Mouse (Mus musculus): ENCODE measurements at regions not wholly inside any gene's neighbourhood (a gene's known extent, or its start where the extent isn't known, plus 50 kb on each side); places are given as distances from the start of the nearest gene placed in this dataset.

DNA sequence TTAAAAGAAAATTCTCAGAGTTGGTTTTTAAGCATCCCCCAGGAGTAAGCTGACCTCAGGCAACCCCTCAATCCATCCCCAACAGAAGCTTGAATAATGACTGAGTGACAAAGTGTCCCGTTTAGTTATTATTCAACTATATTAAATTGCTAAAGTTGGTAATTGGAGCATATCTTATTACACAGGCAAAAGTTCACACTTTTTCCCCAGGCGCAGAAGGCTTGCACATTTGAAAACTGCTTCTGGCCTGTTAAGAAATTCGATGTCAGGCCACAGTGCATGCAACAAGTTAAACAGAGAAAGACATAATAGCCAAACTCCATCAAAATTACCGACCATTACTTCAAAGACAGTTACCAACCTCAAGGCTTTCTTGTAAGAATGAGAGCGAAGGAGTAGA is 240.3 kb downstream of the Pik3r1 start:
- 78% methylated on average over 5 of the region's 5 CpGs for WGBS
- TF ChIP-seq CTCF (IDR thresholded peaks at IDR 0.05; ENCODE audit: low read depth) = no peak
- no peaks in the 10 kb centered on the region for H3K27me3 ChIP-seq (ENCODE audit: insufficient read depth, low read length)
- H3K27ac ChIP-seq (ENCODE audit: low read depth) = no peak overlapping the region
- H3K4me3 ChIP-seq (ENCODE audit: low read depth, low read length) = no peak overlapping the region
- DNase-seq (no peak), ATAC-seq (ENCODE audit: insufficient read depth) (no peak)
- H3K9ac ChIP-seq = no peak overlapping the region
- H3K4me2 ChIP-seq = no peak overlapping the region
- H3K4me1 ChIP-seq (ENCODE audit: insufficient read depth) = no peaks in the 10 kb centered on the region
- no peaks in the 10 kb centered on the region for H3K9me3 ChIP-seq (ENCODE audit: low read depth, low read length)
- H3K36me3 ChIP-seq (ENCODE audit: insufficient read depth) = no peaks in the 10 kb centered on the region

GRCm38 (mm10) chr13:101524781-101525180 is 243.2 kb downstream of the Pik3r1 start:
- Histone ChIP-seq H3K4me3 (ENCODE audit: low read depth, low read length) (no peak overlapping the region), H3K9me3 (ENCODE audit: low read depth, low read length) (no peaks in the 10 kb centered on the region), H3K36me3 (ENCODE audit: insufficient read depth) (no peaks in the 10 kb centered on the region), H3K4me2 (no peak overlapping the region), H3K27me3 (ENCODE audit: insufficient read depth, low read length) (no peaks in the 10 kb centered on the region), H3K27ac (ENCODE audit: low read depth) (no peak overlapping the region), H3K4me1 (ENCODE audit: insufficient read depth) (no peaks in the 10 kb centered on the region), H3K9ac (no peak overlapping the region)
- DNase-seq (no peak), ATAC-seq (ENCODE audit: insufficient read depth) (no peak)
- WGBS = 91% methylated on average over 3 of the region's 3 CpGs
- no peak for TF ChIP-seq CTCF (IDR thresholded peaks at IDR 0.05; ENCODE audit: low read depth)

DNA sequence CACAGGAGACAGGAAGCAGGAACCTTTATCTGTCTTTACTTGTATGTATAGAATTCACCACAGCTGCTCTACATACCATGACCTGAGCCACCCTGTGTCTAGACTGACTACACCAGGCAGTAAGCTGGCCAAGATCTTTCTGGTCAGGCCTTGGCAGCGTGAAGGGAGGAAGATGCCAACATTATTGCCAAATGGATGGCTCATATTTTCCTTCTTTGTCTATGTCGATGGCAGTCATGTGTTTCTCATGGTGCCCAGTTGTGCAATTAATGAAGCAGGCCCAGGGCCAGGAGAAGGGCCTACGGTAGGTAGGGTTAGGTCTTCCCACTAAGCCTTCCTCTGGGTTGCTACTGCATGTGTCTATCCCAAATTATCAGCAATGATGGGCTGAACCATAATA is 243.8 kb downstream of the Pik3r1 start:
- TF ChIP-seq CTCF (IDR thresholded peaks at IDR 0.05; ENCODE audit: low read depth) = no peak

GRCm38 (mm10) chr13:101523492-101523891 is 244.5 kb downstream of the Pik3r1 start:
- DNase-seq (no peak), ATAC-seq (ENCODE audit: insufficient read depth) (no peak)
- H3K36me3 ChIP-seq (ENCODE audit: insufficient read depth) = no peaks in the 10 kb centered on the region
- no peak overlapping the region for H3K4me3 ChIP-seq (ENCODE audit: low read depth, low read length)
- no peak overlapping the region for H3K4me2 ChIP-seq
- 74% methylated on average over 3 of the region's 3 CpGs for WGBS
- H3K27me3 ChIP-seq (ENCODE audit: insufficient read depth, low read length) = no peaks in the 10 kb centered on the region
- no peaks in the 10 kb centered on the region for H3K4me1 ChIP-seq (ENCODE audit: insufficient read depth)
- H3K9me3 ChIP-seq (ENCODE audit: low read depth, low read length) = no peaks in the 10 kb centered on the region
- H3K9ac ChIP-seq = no peak overlapping the region
- H3K27ac ChIP-seq (ENCODE audit: low read depth) = no peak overlapping the region
- TF ChIP-seq CTCF (IDR thresholded peaks at IDR 0.05; ENCODE audit: low read depth) = no peak

More for the DNA sequence above, 243.8 kb downstream of the Pik3r1 start:
- WGBS = 85% methylated on average over 3 of the region's 3 CpGs
- Histone ChIP-seq H3K4me1 (ENCODE audit: insufficient read depth) (no peaks in the 10 kb centered on the region), H3K9me3 (ENCODE audit: low read depth, low read length) (no peaks in the 10 kb centered on the region), H3K36me3 (ENCODE audit: insufficient read depth) (no peaks in the 10 kb centered on the region), H3K27ac (ENCODE audit: low read depth) (no peak overlapping the region), H3K4me3 (ENCODE audit: low read depth, low read length) (no peak overlapping the region), H3K4me2 (no peak overlapping the region), H3K9ac (no peak overlapping the region), H3K27me3 (ENCODE audit: insufficient read depth, low read length) (no peaks in the 10 kb centered on the region)
- ATAC-seq (ENCODE audit: insufficient read depth) = no peak
- no peak for DNase-seq

DNA sequence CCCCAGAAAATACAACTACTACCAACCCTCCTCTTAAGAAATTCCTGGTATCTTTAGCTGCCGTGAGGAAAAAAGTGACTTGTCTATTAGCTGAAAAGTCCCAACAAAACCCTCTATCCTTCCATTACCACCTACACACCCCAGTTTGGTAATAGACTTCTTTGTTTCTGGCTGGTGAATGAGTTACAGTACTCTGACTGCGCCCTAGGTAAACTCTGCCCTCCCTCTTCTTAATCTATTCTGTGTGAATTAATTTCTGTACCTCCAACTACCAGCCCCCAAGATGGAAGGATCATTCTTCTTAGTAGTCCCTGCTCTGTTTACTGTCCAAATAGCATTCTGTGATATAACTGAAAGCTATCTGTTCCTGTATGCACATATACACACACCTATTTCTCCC is 245.4 kb downstream of the Pik3r1 start:
- H3K36me3 ChIP-seq (ENCODE audit: insufficient read depth) = no peaks in the 10 kb centered on the region
- no peak for TF ChIP-seq CTCF (IDR thresholded peaks at IDR 0.05; ENCODE audit: low read depth)
- H3K4me3 ChIP-seq (ENCODE audit: low read depth, low read length) = no peak overlapping the region
- DNase-seq = no peak
- ATAC-seq (ENCODE audit: insufficient read depth) = no peak
- H3K9ac ChIP-seq = no peak overlapping the region
- H3K4me1 ChIP-seq (ENCODE audit: insufficient read depth) = no peaks in the 10 kb centered on the region
- no peak overlapping the region for H3K27ac ChIP-seq (ENCODE audit: low read depth)
- 64% methylated on average over 2 of the region's 2 CpGs for WGBS
- H3K4me2 ChIP-seq = no peak overlapping the region
- no peaks in the 10 kb centered on the region for H3K27me3 ChIP-seq (ENCODE audit: insufficient read depth, low read length)
- no peaks in the 10 kb centered on the region for H3K9me3 ChIP-seq (ENCODE audit: low read depth, low read length)

GRCm38 (mm10) chr13:101513354-101513753 is 254.7 kb downstream of the Pik3r1 start:
- DNase-seq = no peak
- WGBS = 46% methylated on average over 3 of the region's 3 CpGs
- Histone ChIP-seq H3K36me3 (ENCODE audit: insufficient read depth) (no peaks in the 10 kb centered on the region), H3K4me3 (ENCODE audit: low read depth, low read length) (no peak overlapping the region), H3K9ac (no peak overlapping the region), H3K9me3 (ENCODE audit: low read depth, low read length) (peaks cover 4% of the 10 kb centered on the region; the same call in 1 of the 2 replicates), H3K4me2 (no peak overlapping the region), H3K4me1 (ENCODE audit: insufficient read depth) (no peaks in the 10 kb centered on the region), H3K27me3 (ENCODE audit: insufficient read depth, low read length) (no peaks in the 10 kb centered on the region), H3K27ac (ENCODE audit: low read depth) (no peak overlapping the region)
- no peak for TF ChIP-seq CTCF (IDR thresholded peaks at IDR 0.05; ENCODE audit: low read depth)
- no peak for ATAC-seq (ENCODE audit: insufficient read depth)

GRCm38 (mm10) chr13:101509946-101510345 is 258.1 kb downstream of the Pik3r1 start:
- no peak overlapping the region for H3K4me2 ChIP-seq
- no peak overlapping the region for H3K9ac ChIP-seq
- DNase-seq (peak; percentile 78), ATAC-seq (ENCODE audit: insufficient read depth) (no peak)
- no peaks in the 10 kb centered on the region for H3K27me3 ChIP-seq (ENCODE audit: insufficient read depth, low read length)
- H3K4me1 ChIP-seq (ENCODE audit: insufficient read depth) = no peaks in the 10 kb centered on the region
- no peak overlapping the region for H3K4me3 ChIP-seq (ENCODE audit: low read depth, low read length)
- no peaks in the 10 kb centered on the region for H3K36me3 ChIP-seq (ENCODE audit: insufficient read depth)
- H3K27ac ChIP-seq (ENCODE audit: low read depth) = no peak overlapping the region
- 56% methylated on average over 1 of the region's 1 CpGs for WGBS
- H3K9me3 ChIP-seq (ENCODE audit: low read depth, low read length) = no peaks in the 10 kb centered on the region
- peak; percentile 54 for TF ChIP-seq CTCF (IDR thresholded peaks at IDR 0.05; ENCODE audit: low read depth)

DNA sequence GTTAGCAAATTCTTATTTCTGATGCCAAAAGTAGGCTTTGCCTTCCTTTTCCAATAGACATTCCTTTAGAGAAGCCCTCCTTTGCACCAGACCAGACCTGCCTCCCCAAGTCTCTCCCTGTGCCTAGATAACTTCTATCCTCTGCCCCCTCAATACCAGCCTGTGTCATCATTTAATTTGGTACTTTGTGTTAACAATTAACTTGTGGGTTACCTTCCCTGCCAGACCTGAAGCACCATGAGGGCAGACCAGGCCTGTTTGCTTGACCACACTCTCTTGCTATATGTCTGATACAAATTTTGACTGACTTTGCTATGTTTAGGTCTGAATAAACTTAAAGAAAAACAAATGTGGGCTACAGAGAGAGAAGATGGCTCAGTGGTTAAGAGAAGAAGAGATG is 259.7 kb downstream of the Pik3r1 start:
- no peaks in the 10 kb centered on the region for H3K9me3 ChIP-seq (ENCODE audit: low read depth, low read length)
- no peak overlapping the region for H3K27ac ChIP-seq (ENCODE audit: low read depth)
- no peak for TF ChIP-seq CTCF (IDR thresholded peaks at IDR 0.05; ENCODE audit: low read depth)
- ATAC-seq (ENCODE audit: insufficient read depth) (no peak), DNase-seq (no peak)
- H3K36me3 ChIP-seq (ENCODE audit: insufficient read depth) = no peaks in the 10 kb centered on the region
- no peaks in the 10 kb centered on the region for H3K4me1 ChIP-seq (ENCODE audit: insufficient read depth)
- no peak overlapping the region for H3K4me2 ChIP-seq
- no peaks in the 10 kb centered on the region for H3K27me3 ChIP-seq (ENCODE audit: insufficient read depth, low read length)
- no peak overlapping the region for H3K9ac ChIP-seq
- no peak overlapping the region for H3K4me3 ChIP-seq (ENCODE audit: low read depth, low read length)

Measured in lung, embryonic 14.5 days (tissue).